Comparison of ENCODE assay signal across 8 mouse cellular contexts in genomic region chr8:91629594-91629993, GRCm38 (mm10).
DNase-seq lines count a peak whose midpoint lies in the region; ATAC-seq and TF ChIP-seq lines count a peak whose summit lies in the region.

No protein-coding gene starts in this region.

- H3K9ac ChIP-seq in stomach, embryonic 15.5 days: no peak overlapping the region
- no peak overlapping the region for H3K9ac ChIP-seq in stomach, postnatal 0 days (ENCODE audit: low read length)
- H3K9ac ChIP-seq in neural tube, embryonic 14.5 days (replicated peaks; ENCODE audit: low read depth, low read length): no peak overlapping the region

- no peak for TF ChIP-seq CTCF in stomach, postnatal 0 days (IDR thresholded peaks at IDR 0.05; ENCODE audit: low read depth)
- no peak for TF ChIP-seq CTCF in thymus, adult 2 months (IDR thresholded peaks at IDR 0.05; ENCODE audit: borderline replicate concordance, control insufficient read depth, extremely low read depth, insufficient read depth, low read length, poor library complexity)

- 0 out of 2 replicates have a peak overlapping the region, but pooled peaks have one; percentile 2 for H3K4me2 ChIP-seq in stomach, embryonic 15.5 days
- no peak overlapping the region for H3K4me2 ChIP-seq in stomach, postnatal 0 days (replicated peaks; ENCODE audit: low read depth)
- H3K4me2 ChIP-seq in neural tube, embryonic 14.5 days (ENCODE audit: low read depth, low read length): no peak overlapping the region

- H3K9me3 ChIP-seq in stomach, embryonic 15.5 days: no peaks in the 10 kb centered on the region
- H3K9me3 ChIP-seq in stomach, postnatal 0 days (ENCODE audit: control insufficient read depth, low read length): no peaks in the 10 kb centered on the region
- H3K9me3 ChIP-seq in heart, embryonic 10.5 days: no peaks in the 10 kb centered on the region
- no peaks in the 10 kb centered on the region for H3K9me3 ChIP-seq in neural tube, embryonic 14.5 days (ENCODE audit: control insufficient read depth, low read length)

- no peaks in the 10 kb centered on the region for H3K27me3 ChIP-seq in stomach, embryonic 15.5 days (replicated peaks)
- no peaks in the 10 kb centered on the region for H3K27me3 ChIP-seq in stomach, postnatal 0 days (ENCODE audit: control insufficient read depth, insufficient read depth, low read length)
- peaks cover 14% of the 10 kb centered on the region for H3K27me3 ChIP-seq in heart, embryonic 10.5 days (ENCODE audit: insufficient read depth, poor library complexity, severe bottlenecking)
- H3K27me3 ChIP-seq in neural tube, embryonic 14.5 days (ENCODE audit: control insufficient read depth, insufficient read depth, low read length): peaks cover 18% of the 10 kb centered on the region
- no peaks in the 10 kb centered on the region for H3K27me3 ChIP-seq in thymus, adult 2 months (ENCODE audit: control insufficient read depth, insufficient read depth, low read length)

- no peak overlapping the region for H3K27ac ChIP-seq in stomach, embryonic 15.5 days
- no peak overlapping the region for H3K27ac ChIP-seq in stomach, postnatal 0 days (replicated peaks)
- H3K27ac ChIP-seq in heart, embryonic 10.5 days: no peak overlapping the region
- no peak overlapping the region for H3K27ac ChIP-seq in neural tube, embryonic 14.5 days (ENCODE audit: low read depth, low read length)
- no peak overlapping the region for H3K27ac ChIP-seq in thymus, adult 2 months (ENCODE audit: control insufficient read depth, insufficient read depth, low read length)

- no peaks in the 10 kb centered on the region for H3K36me3 ChIP-seq in stomach, embryonic 15.5 days
- no peaks in the 10 kb centered on the region for H3K36me3 ChIP-seq in stomach, postnatal 0 days (ENCODE audit: control insufficient read depth, insufficient read depth, low read length)
- no peaks in the 10 kb centered on the region for H3K36me3 ChIP-seq in heart, embryonic 10.5 days
- H3K36me3 ChIP-seq in neural tube, embryonic 14.5 days (ENCODE audit: control insufficient read depth, insufficient read depth, low read length): no peaks in the 10 kb centered on the region
- no peaks in the 10 kb centered on the region for H3K36me3 ChIP-seq in thymus, adult 2 months (ENCODE audit: control insufficient read depth, insufficient read depth, low read length)

- no peak for TF ChIP-seq POLR2A in thymus, adult 2 months (IDR thresholded peaks at IDR 0.05; ENCODE audit: control insufficient read depth, extremely low read depth, insufficient read depth, low read length, poor library complexity)

- peaks cover 4% of the 10 kb centered on the region; the same call in 1 of the 2 replicates for H3K4me1 ChIP-seq in stomach, embryonic 15.5 days
- H3K4me1 ChIP-seq in stomach, postnatal 0 days (replicated peaks; ENCODE audit: control insufficient read depth, insufficient read depth): no peaks in the 10 kb centered on the region
- peaks cover 38% of the 10 kb centered on the region for H3K4me1 ChIP-seq in heart, embryonic 10.5 days
- H3K4me1 ChIP-seq in neural tube, embryonic 14.5 days (ENCODE audit: control insufficient read depth, insufficient read depth, low read length): peaks cover 23% of the 10 kb centered on the region
- no peaks in the 10 kb centered on the region for H3K4me1 ChIP-seq in thymus, adult 2 months (replicated peaks; ENCODE audit: control insufficient read depth, insufficient read depth, low read length)

- 39% methylated on average over 14 of the region's 14 CpGs for WGBS in stomach, embryonic 15.5 days
- 51% methylated on average over 14 of the region's 14 CpGs for WGBS in stomach, postnatal 0 days
- WGBS in heart, embryonic 10.5 days: 28% methylated on average over 14 of the region's 14 CpGs
- 17% methylated on average over 14 of the region's 14 CpGs for WGBS in neural tube, embryonic 14.5 days
- 49% methylated on average over 14 of the region's 14 CpGs for WGBS in thymus, adult 2 months

- no peak for TF ChIP-seq EP300 in stomach, postnatal 0 days (optimal IDR thresholded peaks at IDR 0.05)

- DNase-seq in stomach, postnatal 0 days (ENCODE audit: low spot score): no peak
- no peak for DNase-seq in heart, embryonic 10.5 days (ENCODE audit: low spot score)
- peak; percentile 48 for DNase-seq in kidney, adult 9 months
- DNase-seq in natural killer cell, adult 2 months (ENCODE audit: low spot score in 2 of 2): no peak
- DNase-seq in thymus, adult 2 months: no peak
- no peak for DNase-seq in spleen, adult 18-20 months

- no peak for ATAC-seq in stomach, embryonic 15.5 days (ENCODE audit: insufficient read depth, low FRiP score, low read depth)
- no peak for ATAC-seq in stomach, postnatal 0 days (ENCODE audit: low FRiP score, low TSS enrichment)
- 0 out of 2 replicates have a peak, but pooled peaks have one; percentile 42 for ATAC-seq in neural tube, embryonic 14.5 days (ENCODE audit: low read depth)

- H3K4me3 ChIP-seq in stomach, embryonic 15.5 days (replicated peaks): no peak overlapping the region
- no peak overlapping the region for H3K4me3 ChIP-seq in stomach, postnatal 0 days (ENCODE audit: low read depth, low read length)
- H3K4me3 ChIP-seq in heart, embryonic 10.5 days: peak overlapping the region; percentile 27; the same call in 1 of the 2 replicates
- H3K4me3 ChIP-seq in neural tube, embryonic 14.5 days (ENCODE audit: low read depth, low read length): no peak overlapping the region
- no peak overlapping the region for H3K4me3 ChIP-seq in thymus, adult 2 months (ENCODE audit: control insufficient read depth, insufficient read depth, low read length)
